Mouse (Mus musculus) forelimb bud, embryonic 11.5 days (tissue): ENCODE measurements around the gene Trpv2.

Source experiments
- DNase-seq: peaks from one replicate; pipeline ENCODE4 v3.0.0-alpha.2; 2012; ENCODE audit warnings: low read depth, low spot score

The Trpv2 gene

DNA sequence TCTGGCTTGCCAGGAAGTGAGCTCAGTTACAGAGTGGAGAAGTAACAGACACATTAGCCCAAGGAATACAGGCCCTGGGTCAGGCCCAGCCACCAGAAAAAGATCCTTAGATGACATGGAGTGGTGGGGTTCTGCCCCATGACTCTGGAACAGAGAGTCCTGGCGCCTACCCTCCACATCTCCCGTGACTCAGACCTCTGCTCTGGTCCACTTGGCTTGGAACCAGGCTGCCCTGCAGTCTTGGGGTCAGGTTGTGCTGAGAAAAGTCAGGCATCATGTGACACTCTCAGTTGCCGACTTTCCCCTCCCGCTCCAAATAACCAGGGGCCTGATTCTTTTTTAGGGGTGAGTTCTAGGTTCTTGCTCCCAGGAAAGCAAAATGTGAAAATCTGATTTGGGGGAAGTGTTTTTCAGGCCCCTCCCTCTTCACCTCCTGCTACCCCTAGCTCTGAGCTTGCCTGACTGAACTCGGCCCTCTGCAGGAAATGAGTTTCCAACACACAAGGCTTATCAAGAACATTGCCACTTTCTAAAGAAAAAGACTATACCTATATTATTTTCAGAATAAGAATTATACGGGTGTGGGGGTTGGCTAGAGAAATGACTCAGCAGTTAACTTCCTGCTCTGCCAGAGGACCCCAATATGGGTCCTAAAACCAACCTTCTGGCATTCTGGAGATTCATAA lies 15.2 kb upstream of the Trpv2 start:
- no peak for DNase-seq

DNA sequence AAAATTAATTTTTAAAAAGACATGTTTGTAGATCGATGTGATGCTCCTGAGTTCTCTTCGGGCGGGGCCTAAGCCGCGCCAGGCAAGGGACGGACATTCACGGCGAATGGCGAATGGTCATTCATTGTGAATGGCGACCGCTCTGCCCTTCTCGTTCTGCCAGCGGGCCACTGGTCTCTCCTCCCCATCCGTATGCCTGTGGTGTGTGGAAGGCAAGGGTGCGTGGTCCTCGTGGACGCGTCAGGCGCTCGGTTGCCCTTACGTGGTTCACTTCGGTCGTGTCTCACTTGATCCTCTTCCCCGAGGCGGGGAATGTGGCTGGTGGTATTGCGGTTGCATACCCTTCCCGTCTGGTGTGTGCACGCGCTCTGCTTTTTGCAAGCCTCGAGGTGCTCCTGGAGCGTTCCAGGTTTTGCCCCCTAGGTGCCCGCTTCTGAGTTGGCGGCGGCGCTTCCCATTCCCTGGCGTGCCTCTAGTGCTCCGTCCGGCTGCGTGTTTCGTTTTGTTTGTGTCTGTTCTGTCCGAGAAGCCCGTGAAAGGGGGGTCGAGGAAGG lies 13.7 kb upstream of the Trpv2 start:
- no peak for DNase-seq

DNA sequence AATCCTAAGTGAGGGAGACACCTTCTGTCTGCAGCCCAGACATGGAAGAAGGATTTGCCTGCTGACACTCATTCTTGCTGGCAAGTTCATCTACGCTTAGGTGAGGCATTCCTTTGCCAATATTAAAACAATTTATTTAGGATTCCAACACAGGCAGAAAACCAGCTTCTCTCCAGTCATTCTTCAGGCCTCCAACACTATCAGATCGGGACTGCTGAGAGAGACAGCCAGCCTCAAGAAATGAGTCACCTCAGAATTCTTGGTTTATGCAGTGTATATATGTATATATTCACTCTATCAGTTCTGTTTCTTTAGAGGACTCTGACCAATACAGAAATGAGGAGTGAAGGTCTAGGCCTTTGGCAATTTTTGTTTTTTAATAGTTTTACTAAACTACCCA lies 10.7 kb upstream of the Trpv2 start:
- DNase-seq, result no peak

DNA sequence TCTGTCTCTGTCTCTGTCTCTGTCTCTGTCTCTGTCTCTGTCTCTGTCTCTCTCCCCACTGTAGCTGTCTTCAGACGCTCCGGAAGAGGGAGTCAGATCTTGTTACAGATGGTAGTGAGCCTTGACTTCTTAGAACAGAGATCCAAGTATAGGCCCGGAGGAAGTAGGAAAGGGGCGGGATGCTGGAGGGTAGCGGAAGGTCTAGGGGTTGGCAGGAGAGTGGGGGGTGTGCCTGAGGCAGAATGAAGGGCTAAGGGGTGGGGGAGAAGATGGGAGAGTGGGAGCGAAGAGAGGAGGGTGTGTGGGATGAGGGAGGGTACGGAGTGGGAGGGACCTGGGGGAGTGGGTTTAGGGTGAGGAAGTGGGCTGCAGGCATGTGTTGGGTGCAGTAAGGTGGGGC lies 8.5 kb upstream of the Trpv2 start:
- no peak for DNase-seq

DNA sequence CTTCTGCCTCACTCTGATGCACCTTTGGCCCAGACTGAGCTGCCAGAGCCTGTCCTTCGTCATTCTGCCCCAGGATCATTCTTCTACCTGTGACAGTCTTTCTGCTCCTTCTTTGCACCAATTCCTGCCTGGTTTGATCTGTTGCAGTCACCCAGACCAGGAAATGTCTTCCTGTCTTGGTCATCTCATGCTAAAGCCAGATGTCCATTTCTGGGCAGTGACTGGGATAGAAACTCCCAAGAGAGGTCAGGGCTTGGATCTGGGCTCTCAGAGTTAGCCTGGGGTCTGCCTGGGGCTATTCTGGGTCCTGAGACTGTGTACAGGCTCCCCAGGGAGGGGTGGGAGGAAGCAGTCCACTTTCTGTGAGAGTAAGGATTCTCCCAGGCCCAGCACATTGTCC lies 8.1 kb upstream of the Trpv2 start:
- no peak for DNase-seq

DNA sequence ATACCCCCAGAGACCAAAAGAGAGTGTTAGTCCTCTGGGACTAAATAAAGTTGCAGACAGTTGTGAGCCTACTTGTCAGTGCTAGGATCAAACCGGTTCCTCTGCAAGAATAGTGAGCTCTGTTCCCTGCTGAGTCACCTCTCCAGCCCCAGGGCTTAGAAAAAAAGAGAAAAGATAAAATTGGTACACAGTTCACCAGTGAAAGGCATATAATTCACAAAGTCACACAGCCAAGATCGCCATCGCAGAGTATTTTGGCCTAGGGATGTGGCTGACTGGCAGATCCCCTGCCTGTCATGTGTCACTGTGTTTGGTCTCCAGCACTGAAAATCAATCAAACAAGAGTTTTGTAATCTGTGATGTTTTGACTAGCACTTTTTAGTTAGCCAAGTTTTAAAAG lies 6.0 kb upstream of the Trpv2 start:
- no peak for DNase-seq

DNA sequence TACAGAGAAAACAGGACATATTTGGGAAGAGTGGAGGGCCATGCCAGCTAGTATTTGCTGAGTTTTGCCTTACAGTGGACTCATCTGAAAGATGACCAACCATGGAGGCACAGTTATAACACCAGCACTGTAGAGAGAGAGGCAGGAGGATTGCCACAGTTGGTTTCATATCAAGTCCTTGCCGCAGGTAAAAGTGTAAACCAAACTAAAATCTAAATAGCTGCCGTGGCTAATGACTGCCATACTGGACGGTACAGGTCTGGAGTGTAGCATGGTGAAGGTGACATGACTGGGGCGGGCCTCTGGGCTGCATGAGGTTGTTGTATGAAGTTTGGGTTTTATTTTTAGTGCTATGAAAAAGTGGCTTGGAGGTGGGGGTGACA lies 408 bp downstream of the Trpv2 start:
- DNase-seq, result no peak

DNA sequence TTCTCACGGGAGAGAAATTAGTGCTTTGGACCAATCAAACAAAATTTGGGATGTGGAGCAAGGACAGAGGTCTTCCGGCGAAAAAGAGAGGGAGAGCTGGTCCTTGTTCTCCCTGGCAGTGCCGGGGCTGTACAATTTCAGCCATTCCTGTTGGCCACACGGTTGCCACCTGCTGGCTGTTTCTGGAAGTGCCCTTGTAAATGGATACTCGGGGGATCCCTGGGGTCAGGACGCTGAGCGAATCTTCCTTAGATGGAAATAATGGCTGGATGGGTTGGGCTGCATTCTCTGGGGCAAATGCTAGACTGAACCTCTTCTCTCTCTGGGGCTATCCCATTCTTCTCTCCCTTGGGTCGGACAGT lies 992 bp downstream of the Trpv2 start:
- DNase-seq, result peak; percentile 84

DNA sequence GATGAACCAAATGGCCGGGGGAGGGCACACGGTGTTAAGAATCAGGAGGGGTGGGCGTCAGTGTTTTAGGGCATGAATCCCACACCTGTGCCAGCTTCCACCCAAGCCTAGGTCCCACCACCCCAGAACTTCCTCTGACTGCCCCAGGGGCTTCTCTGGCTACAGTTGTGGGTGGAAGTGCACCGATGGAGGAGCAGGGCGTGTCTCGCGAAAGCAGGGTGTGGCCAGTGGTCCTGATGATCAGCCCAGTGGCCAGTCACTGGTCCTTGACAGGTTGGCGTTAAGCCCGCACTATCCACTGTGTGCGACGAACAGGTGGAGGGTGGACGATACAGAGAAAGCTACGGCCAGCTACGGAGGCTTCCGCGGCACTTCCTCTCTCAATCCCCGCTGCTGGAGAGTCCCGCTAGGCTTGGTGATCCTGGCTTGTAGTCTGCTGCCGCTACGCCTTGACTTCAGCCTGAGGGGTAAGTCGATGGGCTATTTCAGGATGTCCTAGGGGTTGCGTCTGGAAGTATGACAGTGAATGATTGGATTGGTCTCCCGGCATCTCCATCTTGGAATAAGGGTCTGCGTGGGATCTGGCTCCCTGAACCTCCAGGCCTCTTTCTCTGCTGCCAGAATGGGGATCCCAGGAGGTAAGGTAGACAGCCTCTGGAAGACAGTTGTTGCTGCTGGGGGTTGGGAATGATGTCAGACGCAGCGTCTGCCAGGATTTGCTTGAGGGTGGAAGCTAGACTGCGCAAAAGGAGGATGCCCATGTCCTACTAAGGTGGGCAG lies 1.6 kb downstream of the Trpv2 start:
- DNase-seq, result no peak

DNA sequence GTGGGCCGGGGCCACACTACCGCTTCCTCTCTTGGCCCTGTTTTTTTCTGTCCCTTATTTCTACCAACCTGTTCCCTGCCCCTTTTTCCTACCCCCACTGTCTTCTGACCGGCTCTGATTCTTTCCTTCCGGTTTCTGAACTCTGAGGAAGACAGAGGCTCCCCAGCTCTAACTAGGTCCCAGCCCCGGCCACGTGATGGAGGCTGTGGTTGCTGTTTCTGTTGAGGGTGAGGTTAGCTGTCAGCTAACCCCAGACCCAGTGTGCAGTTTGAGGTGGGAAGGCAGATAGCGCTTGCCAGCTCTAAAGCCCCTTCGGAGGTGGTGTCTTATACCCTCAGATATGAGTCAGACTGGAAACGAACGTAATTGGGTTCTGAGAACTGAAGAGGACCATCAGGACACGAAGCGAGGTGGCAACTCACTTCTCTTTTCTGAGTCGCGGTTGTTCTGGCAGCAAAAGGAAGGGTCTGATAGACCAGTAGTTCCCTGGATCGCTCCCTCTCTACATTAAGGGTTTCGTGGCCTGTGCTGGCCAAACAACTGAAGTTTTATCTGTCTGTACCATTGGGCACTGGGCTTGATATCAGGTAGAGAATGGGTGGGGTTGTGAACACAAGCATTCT lies 2.4 kb downstream of the Trpv2 start:
- no peak for DNase-seq

DNA sequence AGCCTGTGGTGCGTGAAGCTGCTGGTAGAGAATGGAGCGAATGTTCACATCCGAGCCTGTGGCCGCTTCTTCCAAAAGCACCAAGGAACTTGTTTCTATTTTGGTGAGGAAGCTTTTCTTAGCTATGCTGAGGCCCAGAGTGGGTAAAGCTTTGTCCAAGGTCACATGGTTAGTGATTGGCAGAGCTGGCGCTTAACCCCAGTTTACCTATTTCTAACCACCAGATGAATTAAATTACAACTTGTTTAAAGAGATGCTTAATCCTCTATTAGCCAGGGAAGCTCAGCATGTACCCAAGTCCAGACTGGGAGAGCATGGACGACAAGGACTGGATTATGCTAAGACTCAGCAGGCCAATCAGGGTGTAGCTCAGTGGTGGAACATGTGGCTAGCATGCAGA lies 8.7 kb downstream of the Trpv2 start:
- no peak for DNase-seq

DNA sequence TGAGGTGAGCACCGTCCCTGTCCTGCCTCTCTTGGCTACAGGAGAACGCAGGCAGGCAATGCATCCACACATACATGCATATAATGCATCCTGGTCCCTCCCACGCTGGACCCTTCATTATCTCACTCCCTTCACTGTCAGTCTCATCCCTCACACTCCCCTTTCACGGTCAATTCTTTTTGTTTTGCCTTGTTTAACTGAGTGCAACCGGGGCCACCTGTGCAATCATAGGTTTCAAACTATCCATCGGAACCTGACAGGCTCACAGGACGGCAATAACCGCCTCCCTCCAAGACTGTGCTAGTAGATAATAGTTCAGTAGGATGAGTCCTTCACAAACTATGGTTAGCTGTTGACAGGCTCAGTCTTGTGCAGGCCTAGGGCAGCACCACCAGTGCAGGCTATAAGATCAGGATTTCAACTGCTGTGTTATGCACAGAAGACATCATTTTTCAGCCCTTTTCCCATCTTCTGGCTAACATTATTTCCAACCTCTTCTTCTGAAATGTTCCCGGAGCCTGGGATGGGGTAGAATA lies 10.5 kb downstream of the Trpv2 start:
- no peak for DNase-seq

DNA sequence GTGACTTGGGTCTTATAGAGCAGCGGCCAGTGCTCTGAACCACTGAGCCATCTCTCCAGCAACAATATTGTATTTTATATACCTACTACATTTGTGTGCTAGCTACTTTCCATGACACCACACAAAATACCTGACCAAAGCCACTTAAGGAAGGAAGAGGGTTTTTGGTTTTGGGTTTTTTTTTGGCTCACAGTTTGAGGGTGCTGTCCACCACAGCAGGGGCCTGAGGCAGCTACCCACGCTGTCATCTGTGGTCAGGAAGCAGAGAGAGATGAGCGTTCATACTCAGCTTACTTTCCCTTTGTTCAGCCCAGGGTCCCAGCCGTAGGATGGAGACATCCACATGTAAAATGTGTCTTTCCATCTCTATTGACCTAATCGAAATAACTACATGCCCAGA lies 12.7 kb downstream of the Trpv2 start:
- no peak for DNase-seq

DNA sequence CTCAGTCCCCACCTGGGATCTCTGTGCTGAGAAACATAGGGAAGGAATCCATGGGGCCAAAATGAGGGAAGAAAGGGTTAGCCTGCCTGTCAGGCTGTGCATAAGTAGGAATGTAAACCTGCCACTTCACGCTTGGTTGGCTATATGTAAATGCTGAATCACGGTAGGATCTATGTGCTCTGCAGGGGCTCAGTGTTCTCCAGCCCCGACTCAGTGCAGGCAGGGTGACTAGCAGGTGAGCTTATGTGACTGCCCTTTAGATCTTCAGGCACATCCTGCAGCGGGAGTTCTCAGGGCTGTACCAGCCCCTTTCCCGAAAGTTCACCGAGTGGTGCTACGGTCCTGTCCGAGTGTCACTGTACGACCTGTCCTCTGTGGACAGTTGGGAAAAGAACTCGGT lies 15.1 kb downstream of the Trpv2 start:
- DNase-seq, result no peak

DNA sequence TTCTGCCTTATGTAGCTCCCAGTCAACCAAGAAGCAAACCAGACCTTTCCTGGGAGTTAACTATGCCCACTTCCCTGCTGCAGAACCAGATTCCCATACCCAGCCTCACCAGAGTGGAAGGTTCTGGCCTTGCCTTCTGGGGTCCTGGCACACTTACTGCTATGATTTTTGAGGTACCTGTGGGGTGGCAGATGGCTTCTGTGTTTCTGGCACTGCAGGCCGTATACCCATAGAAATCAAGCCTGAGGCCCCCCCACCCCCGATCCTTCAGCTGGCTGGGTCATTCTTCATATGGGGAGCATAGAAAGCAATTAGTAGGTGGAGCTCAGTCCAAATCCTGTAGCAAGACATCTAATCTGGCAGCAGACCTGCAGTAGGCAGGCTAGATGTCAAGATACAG lies 16.7 kb downstream of the Trpv2 start:
- no peak for DNase-seq

DNA sequence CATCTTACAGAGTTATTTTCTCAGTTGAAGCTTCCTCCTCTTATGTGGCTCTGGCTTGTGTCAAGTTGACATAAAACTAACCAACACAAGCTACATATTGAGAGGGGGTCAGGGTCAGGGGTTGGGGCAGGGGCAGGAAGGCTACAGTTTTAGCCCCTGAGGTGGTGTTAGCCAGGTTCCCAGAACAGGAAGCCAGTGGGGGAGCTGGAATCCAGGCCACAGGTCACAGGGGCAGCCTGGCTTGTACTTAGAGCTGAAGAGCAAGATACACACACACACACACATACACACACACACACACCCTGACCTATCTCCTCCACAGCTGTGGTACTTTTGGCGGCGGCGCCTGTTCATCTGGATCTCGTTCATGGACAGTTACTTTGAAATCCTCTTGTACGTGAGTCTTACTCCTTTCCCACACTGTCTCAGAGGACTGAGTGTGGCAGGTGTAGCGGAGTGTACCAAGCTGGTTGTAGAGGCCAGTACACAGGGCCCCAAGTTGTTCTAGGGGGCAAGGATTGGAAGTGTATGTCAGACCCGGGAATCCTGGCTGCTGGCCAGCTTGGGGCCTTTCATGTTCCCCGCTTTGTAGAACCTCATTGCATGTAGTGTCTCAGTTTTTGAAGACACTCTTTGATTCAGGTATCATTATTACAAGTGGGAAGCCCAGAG lies 17.8 kb downstream of the Trpv2 start:
- DNase-seq, result no peak

DNA sequence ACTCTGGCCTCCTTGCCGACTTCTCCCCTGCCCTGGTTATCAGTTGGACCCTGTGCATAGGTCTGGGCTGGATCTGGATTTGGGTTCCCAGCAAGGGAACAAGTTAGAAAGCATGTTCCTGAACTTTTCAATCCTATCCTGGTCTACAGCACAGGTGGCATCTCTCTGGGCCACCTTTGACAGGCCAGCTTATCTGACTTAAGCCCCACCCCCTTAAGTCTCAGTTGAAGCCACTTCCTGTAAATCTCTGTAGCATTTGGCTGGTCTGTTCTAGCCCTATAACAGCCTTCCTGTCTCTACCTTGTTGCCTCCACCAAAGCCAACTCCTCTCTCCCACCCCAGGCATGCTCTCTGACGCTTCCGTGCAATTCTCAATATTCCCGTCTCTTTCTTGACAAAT lies 24.3 kb downstream of the Trpv2 start:
- DNase-seq, result no peak

DNA sequence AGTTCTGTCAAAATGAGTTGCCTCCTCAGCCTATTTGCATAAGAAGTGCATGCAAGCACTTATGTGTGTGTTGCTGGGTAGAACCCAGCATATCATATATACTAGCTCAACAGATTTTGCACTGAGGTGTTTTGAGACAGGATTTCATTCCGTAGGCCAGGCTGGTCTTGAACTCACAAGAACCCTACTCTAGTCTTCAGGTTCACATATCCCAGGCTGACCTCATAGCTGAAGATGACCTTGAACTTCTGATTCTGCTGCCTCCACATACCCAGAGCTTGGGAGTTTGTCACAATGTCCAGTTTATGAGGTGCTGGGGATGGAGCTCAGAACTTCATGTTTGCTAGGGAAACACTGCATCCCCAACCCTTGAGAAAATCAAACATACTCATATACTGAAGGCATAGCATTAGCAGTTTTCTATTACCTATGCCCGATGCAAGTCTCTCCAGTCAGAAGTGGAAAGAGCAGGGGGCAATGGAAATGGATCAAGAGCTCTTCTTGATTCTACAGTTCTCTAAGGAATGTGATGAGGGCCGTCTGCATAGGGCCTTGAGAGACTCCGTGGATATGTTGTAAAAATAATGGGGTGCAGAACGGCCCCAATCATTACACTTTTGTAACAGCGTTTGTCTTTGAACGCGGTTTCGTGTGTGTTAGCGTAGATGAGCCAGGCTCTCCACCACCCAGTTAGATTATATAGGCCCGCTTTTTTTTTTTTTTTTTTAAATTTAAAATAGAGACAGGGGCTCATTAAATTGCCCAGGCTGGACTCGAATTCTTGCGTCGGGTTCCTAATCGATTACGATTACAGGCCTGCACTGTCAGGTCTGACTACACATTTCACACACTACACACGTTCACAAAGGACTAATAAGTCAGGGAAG lies 27.7 kb downstream of the Trpv2 start:
- no peak for DNase-seq

DNA sequence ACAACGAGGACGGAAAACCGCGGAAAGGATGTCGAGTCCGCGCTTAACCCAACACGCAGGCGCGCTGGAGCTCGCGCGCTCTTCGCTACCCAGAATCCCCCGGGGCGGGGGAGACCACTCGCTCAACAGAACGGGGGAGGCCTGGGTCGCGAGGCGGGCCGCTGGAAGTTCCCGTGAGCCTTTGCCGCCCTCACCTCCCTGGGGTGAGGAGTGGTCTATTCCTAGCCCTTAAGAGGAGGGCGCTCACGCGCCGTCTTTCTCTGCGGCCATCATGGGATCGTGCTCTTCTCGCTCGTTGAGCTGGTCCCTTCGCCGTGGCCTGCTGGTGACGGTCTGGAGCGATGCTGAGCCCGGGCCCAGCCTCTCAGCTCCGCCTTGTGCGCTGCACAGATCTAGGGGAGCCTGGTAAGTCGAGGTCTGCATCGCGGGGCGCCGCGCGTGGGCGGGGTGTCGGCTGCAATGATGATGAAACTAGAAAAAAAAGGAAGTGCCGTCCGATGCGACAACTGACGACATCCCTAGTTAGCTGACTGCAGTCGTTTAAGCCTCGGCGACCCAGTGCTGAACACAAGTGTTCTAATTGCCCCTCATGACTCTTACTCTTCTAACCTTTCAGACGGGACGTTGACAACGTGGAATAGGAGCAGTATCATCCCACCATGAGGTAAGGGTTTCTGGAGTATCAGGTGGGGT lies 28.5 kb downstream of the Trpv2 start:
- DNase-seq, result peak; percentile 99

DNA sequence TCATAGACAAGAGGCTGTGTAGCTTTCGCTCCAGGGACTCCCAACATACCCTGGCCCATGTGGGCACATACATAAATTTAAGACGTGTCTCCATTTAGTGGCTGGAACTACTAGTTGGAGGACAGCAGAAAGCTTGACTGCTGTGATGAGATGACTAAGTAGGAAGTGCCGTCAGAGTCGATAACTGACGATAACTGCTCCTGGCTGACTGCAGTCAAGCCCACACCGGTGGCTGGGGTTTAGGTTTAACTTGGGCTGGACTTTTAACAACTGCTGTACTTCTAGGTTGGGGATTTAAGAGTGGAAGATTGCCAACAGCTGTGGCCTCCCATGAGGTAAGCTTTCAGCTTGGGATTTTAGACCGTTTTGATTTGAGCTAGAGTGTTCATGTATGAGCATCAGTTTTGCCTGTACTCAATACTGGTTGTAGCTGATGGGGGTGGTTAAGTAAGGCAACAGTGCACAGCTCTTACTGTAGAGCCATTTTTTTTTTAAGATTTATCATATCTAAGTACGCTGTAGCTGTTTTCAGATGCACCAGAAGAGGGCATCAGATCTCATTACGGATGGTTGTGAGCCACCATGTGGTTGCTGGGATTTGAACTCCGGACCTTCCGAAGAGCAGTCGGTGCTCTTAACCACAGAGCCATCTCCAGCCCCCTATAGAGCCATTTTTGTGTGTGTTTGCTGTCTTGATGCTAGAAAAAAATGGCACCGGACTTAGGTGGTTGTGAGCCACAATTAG lies 29.2 kb downstream of the Trpv2 start:
- DNase-seq, result no peak
